Mouse (Mus musculus) layer of hippocampus, postnatal 10 days (tissue): ENCODE measurements around the gene Fam240a. TPM values are rescaled to one million over a fixed set of nuclear protein-coding genes. Genes with fewer than 3 reads are reported as not detected.

Source experiments
- microRNA-seq, 2 experiments: library from miRNA; unstranded; fragments of <30 nt; microRNA quantifications; one replicate each; pipeline ENCODE4 v1.2.0; 2021
- total RNA-seq, 2 experiments: library from RNA; stranded (reverse); gene quantifications; 2 replicates each; pipeline ENCODE4 v1.2.3; 2021

Gene Fam240a
- total RNA-seq, 2 experiments from 2014 or later: not detected

Small RNAs within 50 kb of the gene (microRNA-seq; reads per million reads assigned to microRNA genes)
- 0 reads per million in 2 experiments for gene Gm24269

Other genes starting within 250 kb of the Fam240a start
- gene Myl3, start 175.0 kb downstream of the Fam240a start, total RNA-seq: under 1 TPM; 0.49 to 0.75 TPM
- gene Pth1r, start 169.7 kb downstream of the Fam240a start, total RNA-seq: 1 to 10 TPM; 6.7 to 7.6 TPM
- gene Prss42, start 118.7 kb downstream of the Fam240a start, total RNA-seq: not detected
- not detected for gene Prss44, start 102.9 kb downstream of the Fam240a start, total RNA-seq
- under 1 TPM; 0.21 to 0.27 TPM for gene Prss43, start 90.2 kb downstream of the Fam240a start, total RNA-seq
- under 1 TPM; 0.50 to 0.74 TPM for gene Prss45, start 82.3 kb downstream of the Fam240a start, total RNA-seq
- under 1 TPM in 1 of 2 experiments, not detected in 1; 0.39 TPM for gene Prss46, start 72.4 kb downstream of the Fam240a start, total RNA-seq
- gene Prss50, start 58.9 kb downstream of the Fam240a start, total RNA-seq: under 1 TPM; 0.31 to 0.41 TPM
- gene Als2cl, start 37.0 kb downstream of the Fam240a start, total RNA-seq: 10 to 100 TPM; 11.6 to 15.4 TPM
- 1 to 10 TPM; 1.7 to 1.8 TPM for gene Tmie, start 36.7 kb downstream of the Fam240a start, total RNA-seq
- gene Tdgf1, start 29.3 kb upstream of the Fam240a start, total RNA-seq: not detected
- 1 to 10 TPM; 1.6 to 1.7 TPM for gene Lrrc2, start 34.7 kb upstream of the Fam240a start, total RNA-seq
- gene Rtp3, start 73.7 kb upstream of the Fam240a start, total RNA-seq: under 1 TPM in 1 of 2 experiments, not detected in 1; 0.21 TPM
- gene Ltf, start 102.4 kb upstream of the Fam240a start, total RNA-seq: 1 to 10 TPM in 1 of 2 experiments, not detected in 1; 2.0 TPM
- 1 to 10 TPM in 1 of 2 experiments, under 1 TPM in 1; 0.69 to 1.5 TPM for gene Ccrl2, start 140.7 kb upstream of the Fam240a start, total RNA-seq
- 10 to 100 TPM; 29.1 to 30.2 TPM for gene Lrrfip2, start 200.7 kb upstream of the Fam240a start, total RNA-seq